Mouse (Mus musculus): Measurements from ENCODE around the gene Capn13. TPM values are rescaled to one million over a fixed set of nuclear protein-coding genes. Genes with fewer than 3 reads are reported as not detected.

The Capn13 gene
- 0.10 and 0.11 TPM in 2 replicates for polyA plus RNA-seq (2015; fragmentation: Nextera tagmentation; extraction: Ambion mirVana)

DNA sequence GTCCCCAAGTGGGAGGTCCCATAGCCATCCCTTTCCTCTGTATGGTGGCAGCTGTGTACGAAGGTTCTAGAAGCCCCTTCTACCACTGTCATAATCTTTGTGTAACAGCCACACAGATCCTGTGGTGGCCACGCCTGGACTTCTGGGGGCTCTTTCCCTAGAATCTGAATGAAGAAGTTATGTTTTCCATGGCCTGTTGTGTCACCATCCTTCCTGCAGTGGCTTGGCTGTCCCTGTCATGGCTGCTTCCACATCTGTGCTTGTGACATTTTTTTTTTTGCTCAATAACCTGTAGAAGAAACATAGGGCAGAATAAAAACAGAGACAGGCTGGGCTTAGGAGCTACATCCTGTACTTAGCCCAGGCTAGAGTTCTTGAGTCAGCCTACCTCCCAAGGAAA is at the start of gene Capn13:
TSS of gene Capn13 (minus strand) at position 5 of the 400 bp plus-strand sequence.
- H3K36me3 ChIP-seq (ENCODE audit: control insufficient read depth, insufficient read depth, low read length), result no peaks in the 10 kb centered on the region
- H3K4me2 ChIP-seq (ENCODE audit: low read length), result no peak within 1 kb of the TSS
- no peaks in the 10 kb centered on the region for H3K4me1 ChIP-seq (ENCODE audit: control insufficient read depth, insufficient read depth, low read depth, low read length)
- ATAC-seq, result no peak
- WGBS, result 86% methylated on average over 2 of the region's 2 CpGs
- H3K4me3 ChIP-seq (ENCODE audit: low read length), result no peak within 1 kb of the TSS
- H3K9ac ChIP-seq (ENCODE audit: low read depth, low read length), result no peak within 1 kb of the TSS
- H3K27me3 ChIP-seq (replicated peaks; ENCODE audit: control insufficient read depth, insufficient read depth, low read length), result no peaks in the 10 kb centered on the region
- H3K27ac ChIP-seq (ENCODE audit: low read depth, low read length), result no peak within 1 kb of the TSS
- H3K9me3 ChIP-seq (ENCODE audit: control insufficient read depth, low read length), result no peaks in the 10 kb centered on the region

DNA sequence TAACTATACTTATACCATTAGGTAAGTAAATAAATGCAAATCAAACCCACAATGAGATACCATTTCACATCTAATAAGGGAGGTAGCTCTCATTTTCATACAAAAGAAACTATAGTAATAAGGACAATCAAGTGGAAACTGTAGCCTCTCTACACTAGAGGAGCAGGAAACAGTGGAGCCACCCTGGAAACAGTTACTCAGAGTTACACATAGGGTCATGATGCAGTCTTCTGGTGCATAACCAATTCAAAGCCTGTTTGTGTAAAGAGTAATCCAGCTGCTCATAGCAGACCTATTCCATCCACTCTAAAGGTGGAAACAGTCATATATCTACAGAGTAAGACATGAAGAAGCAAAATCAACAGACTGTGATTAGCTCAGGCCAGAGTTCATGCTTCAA is 48.4 kb upstream of the Capn13 start:
- no peaks in the 10 kb centered on the region for H3K36me3 ChIP-seq (ENCODE audit: control insufficient read depth, insufficient read depth, low read length)
- H3K4me2 ChIP-seq (ENCODE audit: low read length), result no peak overlapping the region
- no peaks in the 10 kb centered on the region for H3K27me3 ChIP-seq (replicated peaks; ENCODE audit: control insufficient read depth, insufficient read depth, low read length)
- no peak for ATAC-seq
- no peak overlapping the region for H3K4me3 ChIP-seq (ENCODE audit: low read length)
- no peak overlapping the region for H3K9ac ChIP-seq (ENCODE audit: low read depth, low read length)
- H3K4me1 ChIP-seq (ENCODE audit: control insufficient read depth, insufficient read depth, low read depth, low read length), result no peaks in the 10 kb centered on the region
- H3K9me3 ChIP-seq (ENCODE audit: control insufficient read depth, low read length), result no peaks in the 10 kb centered on the region
- no peak overlapping the region for H3K27ac ChIP-seq (ENCODE audit: low read depth, low read length)

DNA sequence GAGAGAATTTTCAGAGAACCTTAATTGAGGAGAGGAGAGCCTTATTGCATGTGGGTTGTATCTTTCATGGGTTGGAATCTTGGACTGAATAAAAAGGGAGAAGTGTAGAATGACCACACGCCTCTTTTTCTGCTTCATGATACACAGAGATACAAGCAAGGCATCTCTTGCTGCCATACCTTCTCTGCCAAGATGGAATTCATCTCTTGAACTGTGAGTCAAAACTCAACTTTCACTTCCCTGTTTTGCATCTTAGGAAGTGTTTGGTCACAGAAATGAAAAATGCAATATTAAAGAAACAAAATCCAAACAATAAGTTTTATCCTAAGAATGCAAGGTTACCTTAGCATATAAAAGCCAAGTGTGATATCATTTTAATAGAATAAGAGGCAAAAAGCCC is 40.1 kb upstream of the Capn13 start:
- Histone ChIP-seq H3K36me3 (ENCODE audit: control insufficient read depth, insufficient read depth, low read length) (no peaks in the 10 kb centered on the region), H3K27ac (ENCODE audit: low read depth, low read length) (no peak overlapping the region), H3K4me1 (ENCODE audit: control insufficient read depth, insufficient read depth, low read depth, low read length) (no peaks in the 10 kb centered on the region), H3K9ac (ENCODE audit: low read depth, low read length) (no peak overlapping the region), H3K4me2 (ENCODE audit: low read length) (no peak overlapping the region), H3K4me3 (ENCODE audit: low read length) (no peak overlapping the region), H3K27me3 (replicated peaks; ENCODE audit: control insufficient read depth, insufficient read depth, low read length) (no peaks in the 10 kb centered on the region), H3K9me3 (ENCODE audit: control insufficient read depth, low read length) (no peaks in the 10 kb centered on the region)
- WGBS, result 85% methylated on average over 1 of the region's 1 CpGs
- no peak for ATAC-seq

DNA sequence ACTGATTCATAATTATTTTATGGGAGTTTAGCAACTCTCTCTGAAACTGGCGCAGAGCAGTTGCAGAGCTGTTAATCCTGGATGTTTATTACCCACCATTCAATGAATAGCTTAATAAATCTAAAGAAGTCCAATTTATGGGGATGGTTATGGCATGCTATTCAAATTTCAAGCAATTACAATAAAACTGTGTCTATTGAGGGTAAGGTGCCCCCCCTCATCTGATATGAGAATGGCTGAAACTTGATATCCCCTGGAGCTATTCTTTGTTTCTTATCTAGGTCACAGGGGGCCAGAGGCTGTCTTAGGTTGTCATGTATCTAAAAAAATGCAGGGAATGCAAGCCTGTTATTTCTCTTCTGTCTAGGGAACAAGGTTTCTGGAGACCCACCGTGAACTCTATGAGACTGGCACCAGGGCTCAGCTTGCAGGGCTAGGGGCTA is 31.9 kb upstream of the Capn13 start:
- Histone ChIP-seq H3K9me3 (ENCODE audit: control insufficient read depth, low read length) (no peaks in the 10 kb centered on the region), H3K27ac (ENCODE audit: low read depth, low read length) (no peak overlapping the region), H3K36me3 (ENCODE audit: control insufficient read depth, insufficient read depth, low read length) (no peaks in the 10 kb centered on the region), H3K4me3 (ENCODE audit: low read length) (no peak overlapping the region), H3K4me2 (ENCODE audit: low read length) (no peak overlapping the region), H3K4me1 (ENCODE audit: control insufficient read depth, insufficient read depth, low read depth, low read length) (no peaks in the 10 kb centered on the region), H3K9ac (ENCODE audit: low read depth, low read length) (no peak overlapping the region), H3K27me3 (replicated peaks; ENCODE audit: control insufficient read depth, insufficient read depth, low read length) (no peaks in the 10 kb centered on the region)
- ATAC-seq, result no peak
- 68% methylated on average over 2 of the region's 2 CpGs for WGBS

DNA sequence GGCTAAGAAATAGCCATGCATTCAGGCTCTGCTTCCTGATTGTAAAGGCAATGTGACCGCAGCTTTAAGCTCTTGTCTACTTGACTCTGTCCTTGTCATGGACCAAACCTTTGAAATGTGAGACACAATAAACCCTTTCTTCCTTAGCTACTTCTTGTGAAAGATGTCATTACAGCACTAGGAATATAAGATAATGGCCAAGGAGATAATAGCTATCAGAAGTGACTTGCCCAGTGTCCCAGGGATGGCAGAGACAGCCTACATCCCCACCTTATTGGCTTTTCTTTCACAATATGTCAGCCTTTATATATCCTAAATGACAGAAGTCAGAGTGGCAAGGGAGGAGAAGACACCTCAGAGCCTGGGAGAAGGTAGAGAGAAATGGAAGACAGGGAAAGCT is 31.4 kb upstream of the Capn13 start:
- no peak overlapping the region for H3K4me3 ChIP-seq (ENCODE audit: low read length)
- H3K9ac ChIP-seq (ENCODE audit: low read depth, low read length), result no peak overlapping the region
- no peaks in the 10 kb centered on the region for H3K4me1 ChIP-seq (ENCODE audit: control insufficient read depth, insufficient read depth, low read depth, low read length)
- no peaks in the 10 kb centered on the region for H3K36me3 ChIP-seq (ENCODE audit: control insufficient read depth, insufficient read depth, low read length)
- 86% methylated on average over 1 of the region's 1 CpGs for WGBS
- H3K27ac ChIP-seq (ENCODE audit: low read depth, low read length), result no peak overlapping the region
- no peak for ATAC-seq
- H3K4me2 ChIP-seq (ENCODE audit: low read length), result no peak overlapping the region
- H3K27me3 ChIP-seq (replicated peaks; ENCODE audit: control insufficient read depth, insufficient read depth, low read length), result no peaks in the 10 kb centered on the region
- H3K9me3 ChIP-seq (ENCODE audit: control insufficient read depth, low read length), result no peaks in the 10 kb centered on the region

DNA sequence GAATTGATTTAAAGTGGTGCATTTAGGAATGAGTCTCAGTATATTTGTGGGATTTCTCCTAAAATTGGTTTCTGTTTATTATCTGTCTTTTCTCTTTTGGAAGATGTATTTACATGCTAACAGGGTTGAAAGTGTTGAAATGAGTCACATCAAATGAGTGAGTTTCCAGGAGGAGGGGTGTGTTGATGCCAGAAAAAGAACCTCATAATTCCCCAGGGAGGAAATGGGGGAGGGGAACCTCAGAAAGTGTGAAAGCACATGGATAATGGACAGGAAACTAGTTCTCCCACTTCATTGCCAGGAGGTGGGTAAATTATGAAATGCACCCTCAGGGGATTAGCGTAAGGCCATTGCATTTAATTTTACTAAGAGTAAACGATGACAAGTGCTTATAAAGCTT is 16.7 kb upstream of the Capn13 start:
- Histone ChIP-seq H3K4me2 (ENCODE audit: low read length) (no peak overlapping the region), H3K36me3 (ENCODE audit: control insufficient read depth, insufficient read depth, low read length) (no peaks in the 10 kb centered on the region), H3K9me3 (ENCODE audit: control insufficient read depth, low read length) (no peaks in the 10 kb centered on the region), H3K4me1 (ENCODE audit: control insufficient read depth, insufficient read depth, low read depth, low read length) (no peaks in the 10 kb centered on the region), H3K4me3 (ENCODE audit: low read length) (no peak overlapping the region), H3K27ac (ENCODE audit: low read depth, low read length) (no peak overlapping the region), H3K9ac (ENCODE audit: low read depth, low read length) (no peak overlapping the region), H3K27me3 (replicated peaks; ENCODE audit: control insufficient read depth, insufficient read depth, low read length) (no peaks in the 10 kb centered on the region)
- no peak for ATAC-seq
- 44% methylated on average over 2 of the region's 2 CpGs for WGBS

DNA sequence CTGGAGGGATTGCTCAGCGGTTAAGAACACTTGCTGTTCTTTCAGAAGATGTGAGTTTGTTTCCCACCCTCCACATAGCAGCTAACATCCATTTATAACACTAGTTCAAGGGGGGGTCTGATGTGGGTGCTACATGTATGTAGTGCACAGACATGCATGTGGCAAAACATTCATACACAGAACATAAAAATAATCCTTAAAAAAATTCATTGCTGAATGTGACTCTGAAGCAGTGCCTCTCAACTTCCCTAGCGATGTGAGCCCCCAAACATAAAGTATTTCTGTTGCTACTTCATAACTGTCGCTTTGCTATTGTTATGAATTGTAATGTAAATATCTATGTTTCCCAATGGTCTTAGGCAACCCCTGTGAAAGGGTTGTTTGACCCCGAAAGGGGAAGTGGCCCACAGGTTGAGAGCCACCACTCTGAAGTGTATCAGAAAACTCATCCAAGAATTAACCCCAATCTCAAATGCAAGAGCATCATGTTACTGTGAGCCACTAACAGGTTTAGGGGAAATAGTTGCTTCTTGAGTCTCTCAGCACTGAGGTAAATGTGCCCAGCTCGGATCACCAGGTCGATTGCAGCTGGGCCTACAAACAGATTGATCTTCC is 15.6 kb upstream of the Capn13 start:
- Histone ChIP-seq H3K4me3 (ENCODE audit: low read length) (no peak overlapping the region), H3K36me3 (ENCODE audit: control insufficient read depth, insufficient read depth, low read length) (no peaks in the 10 kb centered on the region), H3K9me3 (ENCODE audit: control insufficient read depth, low read length) (no peaks in the 10 kb centered on the region), H3K9ac (ENCODE audit: low read depth, low read length) (no peak overlapping the region), H3K27ac (ENCODE audit: low read depth, low read length) (no peak overlapping the region), H3K27me3 (replicated peaks; ENCODE audit: control insufficient read depth, insufficient read depth, low read length) (no peaks in the 10 kb centered on the region), H3K4me1 (ENCODE audit: control insufficient read depth, insufficient read depth, low read depth, low read length) (no peaks in the 10 kb centered on the region), H3K4me2 (ENCODE audit: low read length) (no peak overlapping the region)
- no peak for ATAC-seq
- WGBS, result 72% methylated on average over 6 of the region's 6 CpGs

DNA sequence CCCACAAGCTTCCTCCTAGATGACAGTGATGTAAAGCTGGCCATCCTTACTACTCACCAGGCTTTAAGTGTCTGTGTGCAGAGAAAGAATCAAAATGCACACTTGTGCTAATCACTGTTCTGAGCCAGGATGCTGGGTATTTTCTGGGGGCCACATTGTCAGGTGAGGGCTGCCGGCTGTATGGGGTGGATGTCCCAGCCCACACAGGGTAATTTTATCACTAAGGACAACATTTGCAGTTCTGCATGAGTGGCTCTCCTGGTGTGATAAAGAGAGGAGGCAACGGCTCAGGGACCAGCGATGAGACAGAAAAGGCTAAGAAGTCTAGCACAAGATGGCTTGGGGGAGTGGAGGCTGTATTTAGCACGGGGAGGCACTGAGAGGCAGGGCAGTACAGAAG is 11.2 kb upstream of the Capn13 start:
- WGBS, result 51% methylated on average over 4 of the region's 4 CpGs
- H3K4me2 ChIP-seq (ENCODE audit: low read length), result no peak overlapping the region
- H3K9ac ChIP-seq (ENCODE audit: low read depth, low read length), result no peak overlapping the region
- H3K4me1 ChIP-seq (ENCODE audit: control insufficient read depth, insufficient read depth, low read depth, low read length), result no peaks in the 10 kb centered on the region
- no peaks in the 10 kb centered on the region for H3K36me3 ChIP-seq (ENCODE audit: control insufficient read depth, insufficient read depth, low read length)
- H3K9me3 ChIP-seq (ENCODE audit: control insufficient read depth, low read length), result no peaks in the 10 kb centered on the region
- H3K27me3 ChIP-seq (replicated peaks; ENCODE audit: control insufficient read depth, insufficient read depth, low read length), result no peaks in the 10 kb centered on the region
- H3K4me3 ChIP-seq (ENCODE audit: low read length), result no peak overlapping the region
- H3K27ac ChIP-seq (ENCODE audit: low read depth, low read length), result no peak overlapping the region
- ATAC-seq, result no peak

DNA sequence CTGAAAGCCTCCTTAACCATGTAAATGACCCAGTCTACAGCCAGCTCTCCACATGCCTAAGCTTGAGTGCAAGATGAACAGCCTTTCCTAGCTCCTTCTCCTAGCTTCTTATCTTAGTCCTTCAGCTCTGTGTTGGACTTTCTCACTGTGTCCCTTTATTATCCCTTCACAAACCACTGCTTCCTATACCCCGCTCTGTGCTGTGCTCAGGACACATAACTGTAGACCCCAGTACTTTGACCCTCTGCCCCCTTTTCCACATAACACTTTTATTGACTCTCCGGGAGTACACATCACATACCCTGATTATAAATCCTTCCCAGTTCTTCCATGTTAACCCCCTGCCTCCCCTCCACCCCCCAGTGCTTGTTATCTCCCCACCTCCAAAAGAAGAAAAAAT is 606 bp upstream of the Capn13 start:
- H3K4me2 ChIP-seq (ENCODE audit: low read length), result no peak overlapping the region
- no peak overlapping the region for H3K27ac ChIP-seq (ENCODE audit: low read depth, low read length)
- no peaks in the 10 kb centered on the region for H3K27me3 ChIP-seq (replicated peaks; ENCODE audit: control insufficient read depth, insufficient read depth, low read length)
- H3K36me3 ChIP-seq (ENCODE audit: control insufficient read depth, insufficient read depth, low read length), result no peaks in the 10 kb centered on the region
- ATAC-seq, result no peak
- no peak overlapping the region for H3K4me3 ChIP-seq (ENCODE audit: low read length)
- no peak overlapping the region for H3K9ac ChIP-seq (ENCODE audit: low read depth, low read length)
- WGBS, result 84% methylated on average over 2 of the region's 2 CpGs
- H3K4me1 ChIP-seq (ENCODE audit: control insufficient read depth, insufficient read depth, low read depth, low read length), result no peaks in the 10 kb centered on the region
- no peaks in the 10 kb centered on the region for H3K9me3 ChIP-seq (ENCODE audit: control insufficient read depth, low read length)

DNA sequence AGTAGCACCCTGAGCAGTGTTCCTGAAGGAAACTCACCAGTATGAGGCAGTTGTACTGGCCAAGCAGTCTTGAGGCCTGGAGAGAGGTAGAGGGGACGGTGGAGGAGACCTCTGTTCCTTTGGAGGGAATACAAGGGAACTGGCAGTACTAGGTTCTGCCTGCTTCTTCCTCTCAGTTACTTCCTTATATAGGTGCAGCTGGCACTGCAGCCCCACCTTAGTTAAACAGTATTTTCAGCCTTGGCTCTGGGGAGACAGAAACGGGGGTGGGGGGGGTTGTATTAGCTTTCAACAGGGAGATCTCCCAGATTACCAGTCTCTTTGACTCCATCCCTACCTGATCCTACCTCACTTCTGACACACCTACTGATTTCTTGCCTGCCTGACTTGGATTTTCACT is 1.5 kb downstream of the Capn13 start:
- H3K36me3 ChIP-seq (ENCODE audit: control insufficient read depth, insufficient read depth, low read length), result no peaks in the 10 kb centered on the region
- WGBS, result 80% methylated on average over 2 of the region's 2 CpGs
- H3K27me3 ChIP-seq (replicated peaks; ENCODE audit: control insufficient read depth, insufficient read depth, low read length), result no peaks in the 10 kb centered on the region
- H3K4me1 ChIP-seq (ENCODE audit: control insufficient read depth, insufficient read depth, low read depth, low read length), result no peaks in the 10 kb centered on the region
- H3K9me3 ChIP-seq (ENCODE audit: control insufficient read depth, low read length), result no peaks in the 10 kb centered on the region
- no peak overlapping the region for H3K9ac ChIP-seq (ENCODE audit: low read depth, low read length)
- no peak overlapping the region for H3K4me2 ChIP-seq (ENCODE audit: low read length)
- ATAC-seq, result no peak
- no peak overlapping the region for H3K4me3 ChIP-seq (ENCODE audit: low read length)
- no peak overlapping the region for H3K27ac ChIP-seq (ENCODE audit: low read depth, low read length)
